In genomic region chr7:3440526-3440925, GRCm38 (mm10) we compare ENCODE assay signal across 25 mouse cellular contexts. TPM values are rescaled to one million over a fixed set of nuclear protein-coding genes. Genes with fewer than 3 reads are reported as not detected.
DNase-seq lines count a peak whose midpoint lies in the region; ATAC-seq and TF ChIP-seq lines count a peak whose summit lies in the region.
"Had no signal": no experiment of that assay in that cellular context is flagged by ENCODE, and none has a peak within 500 bp of the region (broad histone marks: within the 10 kb centered on the region; RNA-seq: fewer than 3 reads in every experiment).

No protein-coding gene starts in this region.

- 49% methylated on average over 8 of the region's 8 CpGs for WGBS in hindbrain, embryonic 16.5 days
- WGBS in hindbrain, embryonic 10.5 days = 83% methylated on average over 8 of the region's 8 CpGs
- 46% methylated on average over 8 of the region's 8 CpGs for whole genome bisulfite sequencing in lung, embryonic 14.5 days

- H3K4me1 ChIP-seq in hindbrain, embryonic 16.5 days (ENCODE audit: control insufficient read depth, insufficient read depth, low read depth, low read length) = peaks cover 5% of the 10 kb centered on the region; the same call in 1 of the 2 replicates
- no peaks in the 10 kb centered on the region for H3K4me1 ChIP-seq in hindbrain, embryonic 10.5 days (replicated peaks)
- H3K4me1 ChIP-seq in lung, embryonic 14.5 days (ENCODE audit: insufficient read depth) = no peaks in the 10 kb centered on the region
- H3K4me1 ChIP-seq: embryonic facial prominence, embryonic 12.5 days; hindbrain, embryonic 12.5 days had no signal

- H3K4me2 ChIP-seq in hindbrain, embryonic 16.5 days (ENCODE audit: low read length) = no peak overlapping the region
- H3K4me2 ChIP-seq in lung, embryonic 14.5 days = no peak overlapping the region
- H3K4me2 ChIP-seq: embryonic facial prominence, embryonic 12.5 days; forebrain, embryonic 13.5 days; heart, embryonic 13.5 days; hindbrain, embryonic 12.5 days had no signal

- no peaks in the 10 kb centered on the region for H3K27me3 ChIP-seq in hindbrain, embryonic 16.5 days (replicated peaks; ENCODE audit: control insufficient read depth, insufficient read depth, low read length)
- no peaks in the 10 kb centered on the region for H3K27me3 ChIP-seq in hindbrain, embryonic 10.5 days (ENCODE audit: insufficient read depth, poor library complexity, severe bottlenecking)
- no peaks in the 10 kb centered on the region for H3K27me3 ChIP-seq in lung, embryonic 14.5 days (ENCODE audit: insufficient read depth, low read length)
- H3K27me3 ChIP-seq: embryonic facial prominence, embryonic 12.5 days; forebrain, embryonic 13.5 days; heart, embryonic 13.5 days; hindbrain, embryonic 12.5 days had no signal

- no peak for TF ChIP-seq CTCF in lung, embryonic 14.5 days (IDR thresholded peaks at IDR 0.05; ENCODE audit: low read depth)

- peak; percentile 36 for DNase-seq in adrenal gland, postnatal 14 days
- DNase-seq in adrenal gland, postnatal 25 days = no peak
- DNase-seq in hindbrain, embryonic 10.5 days (ENCODE audit: low spot score) = no peak
- DNase-seq in lung, embryonic 14.5 days = peak; percentile 45
- DNase-seq in lung, postnatal 36 days = no peak
- DNase-seq in retina, postnatal 1 day = peak; percentile 36
- DNase-seq in retina, embryonic 14.5 days (ENCODE audit: low spot score) = no peak
- DNase-seq: adrenal gland, adult 8-10 months; B cell, adult 2 months; cerebellum, adult 18-20 months; cerebellum, postnatal 14 days; embryo, embryonic 11 days; gastrocnemius, postnatal 36 days; heart, adult 11 months; heart, postnatal 36 days had no signal

- peak; percentile 80 for ATAC-seq in hindbrain, embryonic 16.5 days
- ATAC-seq in lung, embryonic 14.5 days (ENCODE audit: insufficient read depth) = no peak; the same call in 1 of the 2 replicates
- ATAC-seq: CD4-positive, CD25-positive, alpha-beta regulatory T cell, adult 4 months; forebrain, embryonic 13.5 days had no signal

- no peaks in the 10 kb centered on the region for H3K9me3 ChIP-seq in hindbrain, embryonic 16.5 days (ENCODE audit: control insufficient read depth, low read length)
- no peaks in the 10 kb centered on the region for H3K9me3 ChIP-seq in hindbrain, embryonic 10.5 days
- no peaks in the 10 kb centered on the region for H3K9me3 ChIP-seq in lung, embryonic 14.5 days (ENCODE audit: low read depth, low read length)
- H3K9me3 ChIP-seq: embryonic facial prominence, embryonic 12.5 days; forebrain, embryonic 13.5 days; G1E; heart, embryonic 13.5 days; hindbrain, embryonic 12.5 days had no signal

- H3K9ac ChIP-seq in hindbrain, embryonic 16.5 days (ENCODE audit: low read depth, low read length) = no peak overlapping the region
- no peak overlapping the region for H3K9ac ChIP-seq in lung, embryonic 14.5 days
- H3K9ac ChIP-seq: embryonic facial prominence, embryonic 12.5 days; forebrain, embryonic 13.5 days; heart, embryonic 13.5 days; hindbrain, embryonic 12.5 days had no signal

- H3K27ac ChIP-seq in hindbrain, embryonic 16.5 days (ENCODE audit: low read depth, low read length) = no peak overlapping the region
- no peak overlapping the region for H3K27ac ChIP-seq in hindbrain, embryonic 10.5 days
- H3K27ac ChIP-seq in lung, embryonic 14.5 days (ENCODE audit: low read depth) = no peak overlapping the region
- H3K27ac ChIP-seq: embryonic facial prominence, embryonic 12.5 days; forebrain, embryonic 13.5 days; heart, embryonic 13.5 days; hindbrain, embryonic 12.5 days had no signal

- H3K36me3 ChIP-seq in hindbrain, embryonic 16.5 days (ENCODE audit: control insufficient read depth, insufficient read depth, low read length) = no peaks in the 10 kb centered on the region
- no peaks in the 10 kb centered on the region for H3K36me3 ChIP-seq in hindbrain, embryonic 10.5 days
- no peaks in the 10 kb centered on the region for H3K36me3 ChIP-seq in lung, embryonic 14.5 days (ENCODE audit: insufficient read depth)
- H3K36me3 ChIP-seq: embryonic facial prominence, embryonic 12.5 days; G1E; heart, embryonic 13.5 days; hindbrain, embryonic 12.5 days had no signal

- H3K4me3 ChIP-seq in hindbrain, embryonic 16.5 days (ENCODE audit: low read length) = no peak overlapping the region
- no peak overlapping the region for H3K4me3 ChIP-seq in hindbrain, embryonic 10.5 days
- H3K4me3 ChIP-seq in lung, embryonic 14.5 days (ENCODE audit: low read depth, low read length) = no peak overlapping the region
- H3K4me3 ChIP-seq: embryonic facial prominence, embryonic 12.5 days; forebrain, embryonic 13.5 days; heart, embryonic 13.5 days; hindbrain, embryonic 12.5 days had no signal

RNA-seq across cellular contexts. Expression of gene Cacng6, which starts 16.5 kb away (rescaled TPM):
- total RNA-seq in adrenal gland, postnatal 14 days (2021) = not detected in 2 replicates
- not detected in 2 replicates for total RNA-seq in adrenal gland, postnatal 25 days (2021)
- polyA plus RNA-seq in hindbrain, embryonic 16.5 days (2015; fragmentation: Nextera tagmentation; extraction: Ambion mirVana) = 0.62 TPM in 1 of 2 replicates, not detected in the other
- polyA plus RNA-seq in hindbrain, embryonic 10.5 days (2016; fragmentation: Nextera tagmentation; extraction: Ambion mirVana) = 0.12 TPM in 1 of 2 replicates, not detected in the other
- not detected in 2 replicates for polyA plus RNA-seq in lung, embryonic 14.5 days (2014; fragmentation: Nextera tagmentation; extraction: Ambion mirVana)
- total RNA-seq: common myeloid progenitor, adult 5-6 weeks had no signal
- polyA plus RNA-seq: CD4-positive, CD25-positive, alpha-beta regulatory T cell, adult 4 months; forebrain, embryonic 13.5 days; G1E had no signal

RNA-seq across cellular contexts. Expression of gene Cacng8, which starts 50.0 kb away (rescaled TPM):
- total RNA-seq in adrenal gland, postnatal 14 days (2021) = 2.8 and 4.3 TPM in 2 replicates
- 2.5 and 5.1 TPM in 2 replicates for total RNA-seq in adrenal gland, postnatal 25 days (2021)
- 8.6 and 13.7 TPM in 2 replicates for polyA plus RNA-seq in hindbrain, embryonic 16.5 days (2015; fragmentation: Nextera tagmentation; extraction: Ambion mirVana)
- 5.5 and 7.8 TPM in 2 replicates for polyA plus RNA-seq in hindbrain, embryonic 10.5 days (2016; fragmentation: Nextera tagmentation; extraction: Ambion mirVana)
- 2.9 and 4.8 TPM in 2 replicates for polyA plus RNA-seq in lung, embryonic 14.5 days (2014; fragmentation: Nextera tagmentation; extraction: Ambion mirVana)
- total RNA-seq: common myeloid progenitor, adult 5-6 weeks; G1E; gastrocnemius, adult 8-10 months; gastrocnemius, postnatal 36 days; heart, postnatal 36 days had no signal
- polyA plus RNA-seq: CD4-positive, CD25-positive, alpha-beta regulatory T cell, adult 4 months; G1E; heart, postnatal 0 days had no signal

Comparison
In these comparisons a context has a peak if more than half of its experiments do, and no peak if none do; other contexts are left out.
1. DNase-seq: peak in adrenal gland, postnatal 14 days (single experiment), lung, embryonic 14.5 days (single experiment) and retina, postnatal 1 day (single experiment); none in adrenal gland, postnatal 25 days (single experiment), hindbrain, embryonic 10.5 days (single experiment), lung, postnatal 36 days (single experiment) and retina, embryonic 14.5 days (single experiment).